Mouse (Mus musculus) myocyte (in vitro differentiated cells): ENCODE measurements around the gene Wdfy3. TPM values are rescaled to one million over a fixed set of nuclear protein-coding genes. Genes with fewer than 3 reads are reported as not detected.

Experiments used
- H3K27me3 ChIP-seq: one replicate; pipeline ENCODE4 v1.6.1; 2011; ENCODE audit not compliant: control insufficient read depth, insufficient read depth, insufficient read length
- H3K36me3 ChIP-seq: one replicate; pipeline ENCODE4 v1.6.1; 2011; ENCODE audit not compliant: control insufficient read depth, insufficient read depth
- H3K4me2 ChIP-seq: one replicate; pipeline ENCODE4 v1.6.1; 2011; ENCODE audit warnings: low read depth, control low read depth
- H3K4me3 ChIP-seq: one replicate; pipeline ENCODE4 v1.5.1; 2011; ENCODE audit warnings: mild to moderate bottlenecking, control low read depth, moderate library complexity
- H3K79me2 ChIP-seq: one replicate; pipeline ENCODE4 v1.6.1; 2011; ENCODE audit not compliant: control insufficient read depth, insufficient read depth
- H3ac ChIP-seq: one replicate; pipeline ENCODE4 v1.6.1; 2011; ENCODE audit not compliant: control insufficient read depth, insufficient read length
- CEBPB ChIP-seq: IDR thresholded peaks from 2 replicates; pipeline ENCODE4 v1.6.1; 2011; ENCODE audit warnings: mild to moderate bottlenecking, moderate library complexity; ENCODE audit not compliant: poor library complexity, insufficient read depth, severe bottlenecking
- E2F4 ChIP-seq: IDR thresholded peaks from one replicate; pipeline ENCODE4 v1.6.1; 2011; ENCODE audit warnings: mild to moderate bottlenecking, control low read depth, moderate library complexity; ENCODE audit not compliant: insufficient read depth
- MAX ChIP-seq: IDR thresholded peaks from one replicate; pipeline ENCODE4 v1.6.1; 2011; ENCODE audit warnings: low read depth, mild to moderate bottlenecking, control low read depth
- MYOD1 ChIP-seq, 3 experiments: IDR thresholded peaks; one replicate each; pipeline ENCODE4 v1.6.1; 2011; ENCODE audit warnings: control low read depth in 2 of 3, low read depth in 2 of 3, mild to moderate bottlenecking in 2 of 3, moderate library complexity in 1 of 3; ENCODE audit not compliant: insufficient read length in 2 of 3, control insufficient read depth in 1 of 3
- MYOG ChIP-seq, 3 experiments: IDR thresholded peaks; one replicate each; pipeline ENCODE4 v1.6.1; 2011; ENCODE audit warnings: control low read depth in 2 of 3, low read depth in 2 of 3, mild to moderate bottlenecking in 2 of 3; ENCODE audit not compliant: insufficient read length in 2 of 3, control insufficient read depth in 1 of 3, insufficient read depth in 1 of 3
- POLR2A ChIP-seq: IDR thresholded peaks from one replicate; pipeline ENCODE4 v1.6.1; 2011; ENCODE audit warnings: low read depth, mild to moderate bottlenecking, control low read depth, moderate library complexity; ENCODE audit not compliant: insufficient read length
- POLR2AphosphoS2 ChIP-seq: IDR thresholded peaks from one replicate; pipeline ENCODE4 v1.6.1; 2011; ENCODE audit warnings: low read depth, control low read depth; ENCODE audit not compliant: insufficient read length
- REST ChIP-seq: IDR thresholded peaks from one replicate; pipeline ENCODE4 v1.6.1; 2011; ENCODE audit warnings: mild to moderate bottlenecking, control low read depth, moderate library complexity; ENCODE audit not compliant: insufficient read depth, insufficient read length
- SRF ChIP-seq: IDR thresholded peaks from one replicate; pipeline ENCODE4 v1.6.1; 2011; ENCODE audit warnings: low read depth; ENCODE audit not compliant: control insufficient read depth, insufficient read length
- TCF12 ChIP-seq: IDR thresholded peaks from one replicate; pipeline ENCODE4 v1.6.1; 2011; ENCODE audit warnings: mild to moderate bottlenecking, control low read depth; ENCODE audit not compliant: poor library complexity, insufficient read depth, severe bottlenecking
- TCF3 ChIP-seq: IDR thresholded peaks from one replicate; pipeline ENCODE4 v1.6.1; 2011; ENCODE audit warnings: low read depth, control low read depth; ENCODE audit not compliant: insufficient read length
- USF1 ChIP-seq: IDR thresholded peaks from one replicate; pipeline ENCODE4 v1.6.1; 2011; ENCODE audit warnings: low read depth, mild to moderate bottlenecking, control low read depth, moderate library complexity
- polyA plus RNA-seq: library from polyadenylated mRNA; unstranded; fragments of >200 nt; fragmentation: generic; extraction: Trizol; gene quantifications from one replicate; pipeline ENCODE4 v1.2.1, GENCODE M21; 2012; ENCODE audit warnings: missing spikeins

Wdfy3 gene
- polyA plus RNA-seq, 1 experiment, result 9.5 TPM

DNA sequence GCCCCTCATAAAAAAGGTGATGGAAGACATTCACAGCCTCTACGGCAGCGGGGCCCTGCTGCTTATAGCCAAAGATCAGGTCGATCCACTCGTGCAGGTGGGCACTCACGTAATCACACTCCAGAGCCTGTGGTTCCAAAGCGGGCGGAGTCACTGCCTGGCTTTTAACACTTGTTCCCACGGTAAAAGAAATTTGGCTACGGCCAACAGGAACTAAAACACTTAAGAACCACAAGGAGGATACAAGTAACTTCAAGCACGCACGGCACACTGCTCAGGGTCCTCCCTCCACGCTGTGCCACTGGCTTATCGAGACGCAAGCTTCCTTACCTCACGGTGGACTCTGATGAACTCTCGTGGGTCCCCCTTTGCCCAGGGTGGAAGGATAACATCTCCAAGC lies 214.2 kb downstream of the Wdfy3 start:
- H3K36me3 ChIP-seq, result peaks cover 17% of the 10 kb centered on the region
- H3K27me3 ChIP-seq, result no peaks in the 10 kb centered on the region
- H3ac ChIP-seq, result no peak overlapping the region
- no peak overlapping the region for H3K4me2 ChIP-seq
- no peak overlapping the region for H3K4me3 ChIP-seq
- TF ChIP-seq SRF (no peak), MYOD1 (IDR thresholded peaks at IDR 0.05; ENCODE audit: control insufficient read depth in 1 of 3, insufficient read length in 2 of 3, low read depth in 2 of 3) (no peak)
- no peaks in the 10 kb centered on the region for H3K79me2 ChIP-seq

DNA sequence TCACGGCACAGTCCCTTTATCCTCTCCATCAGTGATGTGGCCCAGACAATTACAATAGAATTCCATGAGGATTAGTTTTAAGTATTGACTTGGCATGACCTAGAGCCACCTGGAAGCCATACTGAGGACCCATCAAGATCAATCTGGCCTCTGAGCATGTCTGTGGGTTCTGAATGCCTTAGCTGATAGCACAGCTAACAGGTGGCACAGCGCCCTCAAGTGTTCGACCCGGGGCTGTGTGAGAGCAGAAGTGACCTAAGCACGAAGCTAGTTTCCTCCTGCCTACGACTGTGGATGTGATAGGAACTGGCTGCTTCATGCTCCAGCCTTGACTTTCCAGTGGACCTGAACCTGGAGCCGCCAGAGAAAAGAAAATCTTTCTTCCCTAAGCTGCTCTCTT lies 215.1 kb downstream of the Wdfy3 start:
- H3K4me3 ChIP-seq, result no peak overlapping the region
- H3ac ChIP-seq, result no peak overlapping the region
- no peaks in the 10 kb centered on the region for H3K79me2 ChIP-seq
- TF ChIP-seq MYOD1 (IDR thresholded peaks at IDR 0.05; ENCODE audit: control insufficient read depth in 1 of 3, insufficient read length in 2 of 3, low read depth in 2 of 3), result no peak
- no peak for TF ChIP-seq TCF3
- no peak for TF ChIP-seq CEBPB
- no peak for TF ChIP-seq TCF12
- TF ChIP-seq POLR2AphosphoS2, result no peak
- TF ChIP-seq MYOG (IDR thresholded peaks at IDR 0.05; ENCODE audit: control insufficient read depth in 1 of 3, insufficient read depth in 1 of 3, insufficient read length in 2 of 3, low read depth in 2 of 3), result no peak
- TF ChIP-seq POLR2A, result no peak
- H3K27me3 ChIP-seq, result no peaks in the 10 kb centered on the region
- H3K36me3 ChIP-seq, result peaks cover 20% of the 10 kb centered on the region
- H3K4me2 ChIP-seq, result no peak overlapping the region

DNA sequence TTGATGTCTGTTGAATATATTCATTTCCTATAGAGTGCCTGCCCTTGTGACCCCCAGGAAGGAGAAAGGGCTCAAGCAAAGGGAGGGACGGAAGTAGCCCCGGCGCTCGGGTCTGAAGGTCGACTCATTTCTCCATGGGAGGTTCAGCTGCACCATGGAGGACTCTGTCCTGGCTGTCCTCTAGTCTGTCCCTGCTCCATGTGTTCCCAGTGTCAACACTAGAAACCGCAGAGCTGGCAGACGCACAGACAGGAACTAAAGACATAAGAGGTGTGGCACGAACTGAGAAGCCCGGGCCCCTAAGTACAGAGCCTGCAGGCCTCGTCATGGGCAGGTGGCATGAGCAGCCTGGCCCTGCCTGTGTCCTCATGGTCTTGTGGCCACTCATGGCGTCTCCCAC lies 215.6 kb downstream of the Wdfy3 start:
- Histone ChIP-seq H3K4me3 (no peak overlapping the region), H3K4me2 (no peak overlapping the region), H3K27me3 (no peaks in the 10 kb centered on the region), H3ac (no peak overlapping the region), H3K36me3 (peaks cover 21% of the 10 kb centered on the region), H3K79me2 (no peaks in the 10 kb centered on the region)
- TF ChIP-seq REST (no peak), E2F4 (no peak), POLR2A (no peak), USF1 (no peak), TCF3 (no peak), POLR2AphosphoS2 (no peak), MAX (no peak), MYOD1 (IDR thresholded peaks at IDR 0.05; ENCODE audit: control insufficient read depth in 1 of 3, insufficient read length in 2 of 3, low read depth in 2 of 3) (no peak), CEBPB (no peak), TCF12 (no peak)

DNA sequence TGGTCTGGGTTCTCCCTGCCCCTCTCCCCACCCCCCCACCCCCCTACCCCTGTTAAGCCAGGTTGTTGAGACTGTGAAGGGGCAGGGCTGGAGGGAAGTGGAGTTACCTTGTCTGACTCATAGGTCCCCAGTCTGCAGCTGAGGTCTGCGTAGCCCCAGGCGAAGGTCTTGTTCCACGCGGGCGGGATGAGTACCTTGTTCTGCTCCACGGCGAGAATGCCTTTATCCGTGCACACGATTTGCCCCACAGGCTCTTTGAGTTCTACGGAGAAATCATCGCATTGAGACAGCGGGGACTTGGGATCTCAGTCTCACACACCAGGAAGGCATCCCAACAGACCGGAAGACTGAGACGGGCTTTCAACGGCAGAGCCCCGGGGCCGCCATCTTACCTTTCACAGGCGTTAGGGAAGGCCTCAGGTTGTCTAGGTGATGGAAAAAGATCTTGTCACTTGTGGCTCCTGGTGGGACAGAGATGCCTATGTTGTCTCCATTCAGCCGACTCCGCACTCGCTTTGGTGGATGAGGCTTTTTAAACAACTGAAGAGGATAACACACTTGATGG lies 217.5 kb downstream of the Wdfy3 start:
- H3K36me3 ChIP-seq, result peaks cover 36% of the 10 kb centered on the region
- H3K79me2 ChIP-seq, result no peaks in the 10 kb centered on the region
- no peaks in the 10 kb centered on the region for H3K27me3 ChIP-seq
- TF ChIP-seq TCF3, result no peak
- TF ChIP-seq CEBPB, result no peak
- no peak for TF ChIP-seq MAX
- no peak for TF ChIP-seq MYOG (IDR thresholded peaks at IDR 0.05; ENCODE audit: control insufficient read depth in 1 of 3, insufficient read depth in 1 of 3, insufficient read length in 2 of 3, low read depth in 2 of 3)
- no peak for TF ChIP-seq POLR2A
- no peak for TF ChIP-seq POLR2AphosphoS2
- no peak for TF ChIP-seq E2F4
- no peak for TF ChIP-seq TCF12
- no peak for TF ChIP-seq USF1
- no peak for TF ChIP-seq REST
- H3K4me2 ChIP-seq, result no peak overlapping the region
- H3ac ChIP-seq, result no peak overlapping the region
- H3K4me3 ChIP-seq, result no peak overlapping the region

DNA sequence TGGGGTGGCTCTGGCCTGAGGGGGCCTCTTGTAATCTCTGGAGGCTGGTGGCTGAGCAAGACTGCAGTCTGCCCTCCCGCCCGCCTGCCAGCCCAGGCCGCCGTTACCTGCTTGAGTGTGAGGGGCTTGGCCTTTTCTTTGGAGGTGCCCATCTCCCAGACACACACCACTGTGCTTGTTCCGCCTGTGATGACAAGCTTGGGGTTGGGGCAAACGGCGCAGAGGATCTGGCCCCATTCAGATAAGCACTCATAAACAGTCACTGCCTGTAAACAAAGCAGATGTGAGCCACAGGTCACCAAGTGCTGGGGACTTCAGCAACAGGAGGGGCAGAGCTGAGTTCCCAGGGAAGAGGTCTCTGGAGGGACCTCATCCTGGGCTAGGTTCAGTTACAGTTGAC lies 218.6 kb downstream of the Wdfy3 start:
- H3K27me3 ChIP-seq, result no peaks in the 10 kb centered on the region
- no peak overlapping the region for H3ac ChIP-seq
- H3K4me3 ChIP-seq, result no peak overlapping the region
- H3K79me2 ChIP-seq, result no peaks in the 10 kb centered on the region
- peaks cover 41% of the 10 kb centered on the region for H3K36me3 ChIP-seq
- TF ChIP-seq MYOG (IDR thresholded peaks at IDR 0.05; ENCODE audit: control insufficient read depth in 1 of 3, insufficient read depth in 1 of 3, insufficient read length in 2 of 3, low read depth in 2 of 3) (no peak), POLR2AphosphoS2 (no peak), REST (no peak), CEBPB (no peak), TCF3 (no peak), TCF12 (no peak), E2F4 (no peak)
- no peak overlapping the region for H3K4me2 ChIP-seq

DNA sequence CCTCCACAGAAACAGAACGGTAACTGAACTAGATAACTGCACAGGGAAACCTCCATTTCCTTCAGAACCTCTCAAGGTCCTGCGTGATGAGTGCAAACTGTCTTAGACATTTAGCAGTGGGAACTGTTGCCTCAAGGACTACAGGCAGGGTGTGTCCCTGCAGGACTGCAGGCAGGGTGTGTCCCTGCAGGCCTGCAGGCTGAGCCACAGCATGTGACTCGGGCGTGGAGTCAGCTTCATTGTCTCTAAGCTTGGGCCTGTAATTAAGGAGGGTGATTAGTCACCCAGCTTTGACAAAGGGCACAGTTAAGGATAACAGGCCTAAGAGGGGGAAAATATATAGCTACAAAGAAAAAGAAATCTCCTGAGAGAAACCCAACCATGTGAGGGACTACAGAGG lies 222.0 kb downstream of the Wdfy3 start:
- no peak overlapping the region for H3ac ChIP-seq
- H3K4me2 ChIP-seq, result no peak overlapping the region
- H3K36me3 ChIP-seq, result peaks cover 52% of the 10 kb centered on the region
- TF ChIP-seq MAX (no peak), USF1 (peak; percentile 29)
- no peaks in the 10 kb centered on the region for H3K27me3 ChIP-seq
- no peaks in the 10 kb centered on the region for H3K79me2 ChIP-seq
- H3K4me3 ChIP-seq, result no peak overlapping the region
